Mouse (Mus musculus) brain, adult 2 months (tissue): ENCODE data around the gene Pdha1.
A peak's percentile ranks its signal among the peaks of the same experiment; 100 is the strongest.

ENCODE experiments used
- DNase-seq: peaks from one replicate; pipeline ENCODE4 v3.0.0; 2011; ENCODE audit warnings: low read depth, low spot score

Pdha1 gene

DNA sequence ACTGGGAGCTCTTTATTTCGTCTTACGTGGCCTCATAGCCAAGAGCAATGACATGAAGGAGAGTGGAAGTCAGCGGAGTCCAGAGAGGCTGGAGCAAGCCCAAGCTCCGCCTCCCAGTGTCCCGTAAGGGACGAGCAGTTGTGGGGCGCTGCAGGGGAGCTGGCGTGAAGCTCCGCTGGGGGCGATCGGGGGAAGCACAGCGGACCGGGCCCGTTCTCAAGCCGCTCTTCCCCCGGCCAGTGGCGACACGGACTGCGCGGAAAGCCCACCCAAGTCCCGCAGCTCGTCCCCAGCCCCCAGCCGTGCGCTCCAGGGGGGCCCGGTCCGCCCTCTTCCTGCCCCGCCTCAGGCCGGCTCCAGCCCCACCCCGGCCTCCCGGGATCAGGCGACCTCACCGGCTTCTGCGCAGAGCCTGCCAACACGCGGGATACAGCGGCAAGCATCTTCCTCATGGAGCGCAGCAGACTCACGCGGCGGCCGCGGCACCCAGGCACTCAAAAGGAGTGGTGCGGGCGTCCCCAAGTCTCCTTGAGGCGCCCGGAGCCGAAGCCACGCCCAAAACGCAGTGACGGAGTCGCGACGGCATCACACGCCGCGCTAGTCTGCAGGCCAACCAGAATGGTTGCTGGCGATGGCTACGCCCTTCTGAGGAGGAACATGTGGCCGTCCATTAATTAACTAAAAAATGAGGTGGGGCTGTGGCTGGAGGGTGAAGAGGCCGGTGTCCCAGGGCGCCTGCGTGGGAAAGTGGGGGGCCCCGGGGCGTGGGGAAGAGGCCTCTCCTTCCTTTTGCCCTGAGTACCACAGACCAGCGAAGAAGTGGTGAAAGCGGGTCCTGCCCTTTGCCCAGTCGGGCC lies at the start of gene Pdha1:
Gene Pdha1, minus strand, starts transcription at position 553 of the 857 bp plus-strand sequence.
- DNase-seq, result peak; percentile 95

DNA sequence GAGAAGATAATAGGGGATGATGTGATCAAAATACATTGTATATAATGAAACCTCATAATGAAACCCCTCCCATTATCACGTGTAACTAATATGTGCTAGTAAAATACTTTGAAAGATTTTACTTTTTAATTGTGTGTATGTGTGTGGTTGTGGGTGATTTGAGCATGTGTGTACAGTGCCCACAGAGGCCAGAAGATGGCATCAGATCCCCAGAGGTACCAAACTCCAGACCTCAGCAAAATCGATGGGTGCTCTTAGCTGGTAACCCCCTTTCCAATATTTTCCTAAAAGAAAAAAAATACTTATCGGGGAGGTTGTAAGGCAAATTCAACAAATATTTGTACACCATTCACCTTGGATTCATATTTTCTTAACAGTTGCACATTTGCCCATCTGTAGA lies 40.8 kb upstream of the Pdha1 start:
- no peak for DNase-seq

DNA sequence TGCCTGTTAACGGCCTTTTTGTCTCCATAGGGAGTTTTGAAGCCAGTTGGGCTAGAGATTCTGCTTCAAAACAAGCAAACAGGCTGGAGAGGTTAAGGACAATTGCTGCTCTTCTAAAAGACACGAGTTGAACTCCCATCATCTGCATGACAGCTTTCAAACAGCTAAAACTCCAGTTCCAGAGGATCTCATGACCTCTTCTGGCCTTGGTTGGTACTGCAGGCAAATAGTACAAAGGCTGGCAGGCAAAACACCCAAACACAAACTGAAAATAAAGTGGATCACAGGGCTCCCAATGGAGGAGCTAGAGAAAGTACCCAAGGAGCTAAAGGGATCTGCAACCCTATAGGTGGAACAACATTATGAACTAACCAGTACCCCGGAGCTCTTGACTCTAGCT lies 31.9 kb upstream of the Pdha1 start:
- DNase-seq, result peak; percentile 66

DNA sequence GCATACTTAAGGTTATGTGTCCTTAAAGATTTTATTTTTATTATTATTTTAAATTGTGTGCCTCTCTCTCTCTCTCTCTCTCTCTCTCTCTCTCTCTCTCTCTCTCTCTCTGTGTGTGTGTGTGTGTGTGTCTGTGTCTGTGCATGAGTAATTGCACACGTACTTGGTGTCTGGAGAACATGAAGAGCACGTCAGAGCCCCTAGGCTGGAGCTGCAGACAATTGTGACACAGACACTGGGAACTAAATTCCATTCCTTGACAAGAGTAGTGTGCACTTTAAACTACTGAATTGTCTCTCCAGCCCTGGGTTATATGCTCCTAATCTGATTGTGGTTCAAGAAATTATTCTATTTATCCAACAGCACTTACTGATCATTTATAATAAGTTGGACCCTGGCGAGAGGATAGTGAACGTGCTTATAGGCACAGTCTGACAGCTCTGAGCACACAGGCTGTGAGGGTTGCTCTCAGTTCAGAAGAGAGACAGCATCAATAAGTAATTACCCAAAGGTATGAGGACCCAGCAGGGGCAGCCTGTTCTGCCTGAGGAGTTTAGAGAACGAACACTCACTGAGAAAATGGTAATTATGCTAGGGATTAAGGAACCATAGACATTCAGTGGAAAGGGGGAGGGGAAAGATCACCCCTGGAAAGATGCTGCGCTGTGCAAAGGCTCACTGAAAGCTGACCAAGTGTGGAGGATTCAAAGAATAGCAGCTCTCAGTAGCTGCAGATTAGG lies 28.2 kb upstream of the Pdha1 start:
- no peak for DNase-seq

DNA sequence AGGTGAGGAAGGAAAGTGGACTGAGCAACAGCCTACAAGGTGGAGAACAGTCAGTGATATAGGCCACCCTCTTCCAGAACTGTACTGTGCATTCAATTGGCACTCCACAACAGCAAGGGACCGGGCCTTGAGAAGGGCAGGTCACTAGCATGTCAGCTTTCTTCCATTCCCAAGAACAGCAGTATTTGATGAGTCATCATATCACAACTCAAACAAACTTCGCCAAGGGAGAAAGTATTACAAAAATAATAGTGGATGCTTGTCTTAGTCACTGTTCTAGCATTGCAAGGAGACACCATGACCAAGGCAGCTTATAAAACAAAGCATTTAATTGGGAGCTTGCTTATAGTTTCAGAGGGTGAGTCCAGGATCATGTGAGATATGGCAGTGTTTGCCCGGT lies 26.0 kb upstream of the Pdha1 start:
- DNase-seq, result no peak

DNA sequence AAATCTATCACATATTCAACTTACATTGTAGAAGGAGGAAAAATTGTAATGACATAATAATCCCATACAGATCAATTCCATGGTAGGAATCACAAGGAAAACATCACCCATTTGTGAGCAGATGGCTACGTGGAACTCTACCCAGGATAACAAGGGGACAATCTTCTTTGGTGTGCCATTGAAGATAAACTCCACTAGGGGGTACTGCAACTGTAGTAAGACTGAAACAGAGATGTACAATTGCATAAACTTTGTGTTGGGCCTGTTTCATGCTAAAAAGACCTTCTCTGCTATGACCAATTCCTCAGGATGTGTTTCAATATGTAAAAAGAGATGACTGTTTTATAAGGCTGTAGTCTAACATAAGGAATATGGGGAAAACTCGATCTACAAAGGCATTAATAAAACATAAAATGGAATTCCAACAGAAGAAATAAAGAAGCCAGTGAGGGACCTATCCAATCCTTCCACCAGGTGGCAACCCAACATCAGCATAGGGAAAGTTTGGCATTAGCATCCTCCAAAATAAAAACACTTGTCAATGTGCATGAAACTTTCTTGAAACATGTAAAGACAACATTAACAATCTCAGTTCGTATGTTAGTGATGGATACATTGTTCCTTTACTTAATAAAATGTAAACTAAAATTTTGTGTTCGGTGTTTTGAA lies 15.1 kb upstream of the Pdha1 start:
- peak; percentile 20 for DNase-seq

DNA sequence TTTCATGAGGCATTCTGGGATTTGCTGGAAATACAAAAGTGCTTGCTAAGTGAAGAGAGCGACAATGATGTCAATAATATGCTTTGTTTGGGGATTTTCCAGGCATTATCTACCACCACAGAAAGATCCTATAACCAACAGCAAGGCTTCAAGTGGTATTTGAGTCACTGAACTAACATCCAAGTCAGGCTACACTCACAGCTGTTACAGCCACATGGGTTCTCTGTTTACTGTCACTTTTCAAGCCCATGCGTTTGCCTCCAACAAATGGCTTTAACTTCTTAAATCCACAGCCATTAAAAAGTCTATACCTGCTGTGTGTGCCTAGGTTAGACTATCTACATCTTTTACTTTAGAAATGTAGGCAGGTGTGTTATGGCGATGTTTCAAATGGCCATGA lies 10.6 kb upstream of the Pdha1 start:
- no peak for DNase-seq

DNA sequence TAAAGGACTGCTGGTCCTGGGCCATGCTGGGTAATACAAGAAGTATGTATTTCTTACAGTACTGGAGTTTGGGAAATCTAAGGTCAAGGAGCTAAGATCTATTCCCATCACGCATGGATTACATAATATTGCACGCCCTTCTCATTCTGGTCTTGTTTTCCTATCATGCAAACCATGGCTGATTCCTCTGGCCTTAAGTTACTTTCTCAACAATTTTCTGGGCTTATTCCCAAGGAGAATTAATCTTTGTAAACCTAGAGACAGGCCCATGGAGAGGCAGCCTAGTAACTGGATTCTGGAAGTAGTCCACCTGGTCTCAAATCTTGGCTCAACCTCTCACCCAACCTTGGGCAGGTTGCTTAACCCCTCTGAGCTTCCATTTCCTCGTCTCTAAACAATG lies 9.2 kb upstream of the Pdha1 start:
- DNase-seq, result no peak

DNA sequence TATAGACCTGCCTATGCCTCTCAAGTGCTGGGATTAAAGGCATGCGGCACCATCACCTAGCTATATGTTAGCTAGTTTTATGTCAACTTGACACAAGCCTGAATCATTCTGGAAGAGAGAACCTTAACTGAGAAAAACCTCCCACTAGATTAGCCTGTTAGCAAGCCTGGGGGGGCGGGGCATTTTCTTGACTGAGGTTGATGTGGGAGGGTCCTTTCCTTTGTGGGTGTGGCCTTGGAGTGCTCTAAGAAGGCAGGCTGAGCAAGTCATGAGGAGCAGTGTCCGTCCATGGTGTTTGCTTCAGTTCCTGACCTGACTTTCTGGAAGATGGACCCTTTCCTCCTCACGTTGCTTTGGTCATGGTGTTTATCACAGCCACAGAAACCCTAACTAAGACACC lies 8.6 kb upstream of the Pdha1 start:
- DNase-seq, result no peak

DNA sequence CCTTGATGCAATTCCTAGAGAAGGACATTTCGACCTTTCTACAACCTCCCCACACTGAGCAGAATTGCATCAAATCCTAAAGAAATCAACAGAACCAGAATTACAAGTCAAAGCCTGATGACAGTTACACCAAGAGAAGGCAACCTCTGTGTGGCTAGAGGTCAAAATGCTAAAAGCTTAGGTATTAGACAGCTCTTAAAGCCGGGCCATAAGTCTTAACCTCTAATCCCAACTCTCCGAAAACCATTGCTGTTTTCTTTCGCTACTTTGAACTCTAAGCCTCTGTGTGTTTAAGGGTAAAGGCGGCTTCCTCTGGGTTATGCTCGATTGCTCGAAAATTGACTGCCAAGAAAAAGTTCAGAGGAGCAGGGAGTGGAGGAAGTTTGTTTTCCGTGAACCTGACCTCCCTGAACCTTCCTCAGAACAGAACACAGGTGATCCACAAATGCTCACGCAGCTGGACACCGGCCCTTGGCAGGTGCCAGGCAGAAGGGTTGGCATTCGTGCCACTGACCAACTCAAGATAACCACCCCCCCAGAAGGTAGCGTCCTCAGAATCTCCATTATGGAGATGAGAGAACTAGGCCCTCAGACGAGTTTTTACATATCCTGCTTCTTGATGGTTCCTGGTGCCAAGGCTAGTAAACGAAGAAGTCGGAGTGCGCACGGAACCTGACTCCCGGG lies 894 bp downstream of the Pdha1 start:
- no peak for DNase-seq

DNA sequence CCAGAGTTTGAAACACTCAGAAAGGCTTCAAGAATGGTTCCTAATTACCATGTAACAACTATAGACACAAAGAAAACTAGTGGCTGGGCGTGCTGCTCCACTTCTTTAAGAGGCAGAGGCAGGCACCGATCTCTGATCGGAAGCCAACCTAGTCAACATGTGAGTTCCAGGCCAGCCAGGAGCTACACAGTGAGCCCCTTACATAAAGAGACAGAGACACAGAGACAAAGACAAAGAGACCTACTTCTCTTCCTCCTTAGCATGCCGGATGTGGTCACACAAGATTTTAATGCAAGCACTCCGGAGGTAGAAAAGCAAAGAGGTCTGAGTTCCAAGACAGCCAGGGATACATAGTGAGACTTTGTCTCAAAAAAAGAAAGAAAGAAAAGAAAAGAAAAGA lies 2.1 kb downstream of the Pdha1 start:
- DNase-seq, result no peak

DNA sequence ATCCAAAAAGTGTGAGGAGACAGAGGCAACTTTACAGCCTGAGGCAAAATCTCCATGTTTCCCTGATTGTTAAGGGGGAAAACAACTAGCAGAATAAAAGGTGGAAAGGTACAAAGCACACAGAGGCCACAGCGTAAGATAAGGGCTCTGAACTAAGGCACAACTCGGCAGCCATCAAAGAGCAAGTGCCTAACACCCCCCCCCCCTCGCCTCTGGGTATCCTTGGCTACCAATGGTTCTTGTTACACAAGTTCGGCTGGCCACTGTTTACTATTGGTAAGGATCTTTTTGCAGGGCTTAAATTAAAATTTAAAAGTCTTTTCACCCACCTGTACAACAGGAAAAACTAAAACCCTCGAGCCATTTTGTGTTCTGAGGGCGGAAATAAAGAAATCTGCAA lies 2.5 kb downstream of the Pdha1 start:
- no peak for DNase-seq

DNA sequence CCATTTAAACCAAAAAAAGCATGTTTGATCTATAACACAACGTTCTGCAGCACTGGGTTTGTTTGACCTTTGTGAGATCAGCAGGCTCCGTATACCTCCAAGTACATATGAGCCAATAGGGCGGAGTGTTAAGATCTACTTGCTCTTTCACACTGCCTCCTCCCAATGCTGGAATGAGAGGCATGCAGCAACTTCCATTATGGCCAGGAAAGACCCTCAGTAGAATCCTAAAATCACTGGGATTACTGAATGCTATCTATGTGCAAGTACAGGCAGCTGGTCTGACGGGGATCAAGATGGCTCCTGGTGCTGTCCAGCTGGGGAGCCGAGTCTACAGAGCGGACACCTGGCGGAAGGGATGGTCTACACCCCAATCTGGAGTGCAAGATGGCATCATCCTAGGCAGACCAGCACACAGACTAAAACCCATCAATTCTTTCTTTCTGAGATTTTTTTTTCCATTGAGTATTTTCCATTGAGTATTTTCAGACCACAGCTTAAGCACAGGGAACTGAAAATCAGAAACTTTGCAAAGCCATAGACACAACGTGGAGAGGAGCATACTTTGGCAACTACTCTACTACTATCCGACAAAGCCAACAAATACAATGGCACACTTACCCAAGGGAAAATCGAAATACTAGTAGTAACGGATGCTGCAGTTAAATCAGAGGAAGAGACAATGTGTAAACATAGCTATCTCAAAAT lies 3.9 kb downstream of the Pdha1 start:
- DNase-seq, result no peak

DNA sequence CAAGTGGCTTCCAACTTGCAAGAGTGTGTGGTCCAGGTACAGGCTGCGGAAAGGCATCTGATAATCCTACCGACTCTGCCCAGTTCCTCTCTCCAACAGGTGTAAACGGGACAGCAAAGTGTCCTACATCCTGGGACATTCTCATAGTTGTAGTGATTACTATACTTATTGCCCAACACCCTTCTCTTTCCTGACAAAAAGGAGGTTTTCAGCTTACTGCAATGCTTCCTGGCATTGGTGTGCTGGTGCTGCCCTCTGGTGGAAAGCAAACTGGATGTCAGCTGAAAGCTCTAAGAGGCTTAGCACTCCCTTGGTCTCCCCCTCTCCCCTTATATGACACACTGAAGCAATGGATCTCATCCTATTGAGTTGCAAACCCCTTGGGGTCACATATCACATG lies 21.6 kb downstream of the Pdha1 start:
- peak; percentile 70 for DNase-seq

DNA sequence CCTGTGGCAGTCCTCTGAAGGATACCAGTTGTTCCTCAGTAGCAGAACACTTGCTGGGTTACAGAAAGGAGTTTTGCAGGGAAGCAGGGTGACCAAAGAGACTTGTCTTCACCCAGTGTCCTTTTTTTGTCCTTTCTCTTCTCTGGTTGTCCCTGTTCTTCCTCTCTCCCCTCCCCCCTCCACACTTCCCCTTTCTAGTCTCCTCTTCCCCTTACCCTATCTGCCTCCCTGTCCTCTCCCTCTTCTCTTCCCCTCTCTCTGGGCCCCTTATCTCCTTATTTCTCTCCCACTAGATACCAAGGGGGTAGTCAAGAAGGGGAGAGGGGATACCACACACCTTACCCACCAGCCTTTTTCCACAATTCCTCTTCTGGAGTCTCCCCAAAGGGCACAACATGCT lies 22.1 kb downstream of the Pdha1 start:
- DNase-seq, result no peak

DNA sequence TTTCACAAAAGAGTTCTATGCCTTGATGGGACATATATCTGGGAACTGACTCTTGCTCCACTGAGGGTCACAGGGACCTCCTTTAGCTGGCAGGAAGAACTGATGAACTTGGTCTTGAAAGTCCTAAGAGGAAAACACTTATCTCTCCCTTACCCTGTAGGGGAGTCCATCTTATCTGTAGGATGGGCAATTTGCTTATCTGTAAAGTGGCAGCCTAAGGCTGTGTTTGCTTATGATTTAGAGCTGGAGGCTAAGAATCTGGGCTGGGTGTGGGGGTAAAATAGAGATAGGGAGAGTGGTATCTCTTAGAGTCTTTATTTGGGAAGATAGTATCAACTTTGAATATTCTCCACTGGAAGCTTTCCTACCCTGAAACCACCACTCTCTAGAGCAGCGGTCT lies 24.4 kb downstream of the Pdha1 start:
- no peak for DNase-seq

DNA sequence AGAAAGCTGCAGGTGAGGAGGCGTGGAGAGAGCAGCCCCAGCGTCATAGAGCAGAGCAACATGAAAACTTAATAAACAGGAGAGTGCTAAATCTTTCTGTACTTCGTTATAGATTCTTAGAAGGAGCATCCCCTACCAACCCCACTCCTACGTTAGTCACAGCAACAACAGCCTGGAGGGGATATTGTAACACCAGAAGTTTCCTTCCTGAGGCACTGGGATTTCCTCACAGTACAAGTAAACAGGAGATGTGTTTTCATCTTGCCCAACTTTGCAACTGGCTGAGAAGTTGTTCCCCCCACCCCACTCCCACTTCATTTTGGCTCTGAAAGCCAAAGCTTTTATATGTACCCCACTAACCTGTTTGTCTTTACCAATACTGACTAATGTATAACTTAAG lies 30.4 kb downstream of the Pdha1 start:
- no peak for DNase-seq

DNA sequence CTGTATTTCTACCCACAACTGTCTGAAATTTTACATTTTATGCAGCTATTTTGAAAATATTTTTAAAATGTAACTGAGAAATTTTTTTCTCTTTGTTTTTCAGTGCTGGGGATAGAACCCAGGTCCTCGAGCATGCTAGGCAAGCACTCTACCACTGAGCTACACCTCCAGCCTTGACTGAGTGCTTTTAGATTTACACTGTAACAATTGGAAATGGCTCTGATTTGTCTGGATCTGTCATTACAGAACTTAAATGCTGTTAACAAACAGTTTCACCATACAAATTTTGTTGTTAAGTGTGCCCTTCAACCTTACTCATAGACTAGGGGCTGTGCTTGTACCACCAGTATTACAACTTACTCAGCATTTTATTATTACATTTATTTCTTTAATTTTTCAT lies 46.2 kb downstream of the Pdha1 start:
- DNase-seq, result no peak
